Mouse (Mus musculus): ENCODE data around the gene Ovca2.
"Not testable (repeated sequence)": the region's sequence is repeated elsewhere in the genome, so short reads cannot be mapped to it uniquely, and the experiment has no call there.

Ovca2 gene

DNA sequence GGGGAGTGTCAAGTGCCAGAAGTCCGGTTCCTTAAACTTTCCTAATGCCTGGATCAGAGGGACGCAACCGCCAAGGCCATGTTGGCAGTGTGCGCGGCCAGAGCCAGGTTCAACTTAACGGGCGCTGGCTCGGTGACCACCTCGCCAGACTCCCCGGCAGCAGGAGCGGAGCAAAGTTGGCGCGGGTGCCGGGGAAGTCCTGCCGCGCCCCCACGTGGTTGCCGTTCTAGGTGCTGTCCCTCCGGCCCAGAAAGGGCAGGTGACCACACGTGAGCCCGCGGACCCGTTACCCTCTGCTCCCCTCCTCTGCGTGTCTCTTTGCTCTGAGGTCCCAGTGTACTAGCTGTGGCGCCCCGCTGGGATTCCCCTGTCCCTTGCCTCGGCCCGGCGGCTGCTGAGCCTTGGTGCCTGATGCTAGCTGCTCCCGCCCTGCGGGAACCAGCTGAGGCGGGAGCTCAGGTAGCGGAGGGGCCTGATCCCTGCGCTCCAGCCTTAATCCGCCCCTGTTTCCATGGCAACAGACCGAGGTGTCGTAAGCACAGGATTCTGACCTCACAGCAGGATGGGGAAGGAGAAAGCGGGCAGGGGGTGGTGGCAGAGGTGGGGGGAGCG is 16.3 kb upstream of the Ovca2 start:
- no peak for DNase-seq (ENCODE audit: low read depth, low spot score)

DNA sequence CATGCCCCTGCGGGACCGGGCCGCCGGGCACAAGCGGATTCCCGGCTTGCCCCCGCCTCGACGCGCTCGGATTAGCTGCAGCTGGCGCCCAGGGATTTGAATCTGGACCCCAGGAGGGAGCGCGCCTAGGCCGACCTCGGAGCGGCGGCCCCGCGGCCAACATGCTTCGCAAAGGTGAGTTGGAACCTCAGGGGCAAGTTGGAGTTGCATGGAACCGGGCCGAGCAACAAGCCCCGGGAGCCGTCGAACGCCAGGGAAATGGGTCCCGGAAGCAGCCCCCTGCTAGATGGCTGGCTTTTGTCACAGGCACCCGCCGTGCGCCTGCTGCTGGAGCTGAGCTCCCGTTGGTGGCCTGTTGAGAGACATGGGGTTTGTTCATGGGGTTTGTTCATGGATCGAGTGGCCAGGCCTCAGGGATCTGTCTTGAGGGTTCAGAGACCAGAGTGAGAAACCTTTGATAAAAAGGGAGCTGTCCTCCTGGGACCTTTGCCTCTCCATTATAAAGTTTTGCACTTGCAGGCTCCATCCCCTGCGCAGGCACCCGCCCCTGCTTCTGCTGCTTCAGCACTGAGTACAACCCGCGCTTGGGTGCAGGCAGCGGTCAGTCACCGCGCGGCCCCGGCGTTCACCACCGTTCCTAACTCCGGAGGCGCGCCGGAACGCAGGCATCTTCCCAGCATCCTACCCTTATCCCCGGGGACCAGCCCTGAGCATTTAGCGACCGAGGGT is 15.7 kb upstream of the Ovca2 start:
- DNase-seq (ENCODE audit: low read depth, low spot score) = no peak

DNA sequence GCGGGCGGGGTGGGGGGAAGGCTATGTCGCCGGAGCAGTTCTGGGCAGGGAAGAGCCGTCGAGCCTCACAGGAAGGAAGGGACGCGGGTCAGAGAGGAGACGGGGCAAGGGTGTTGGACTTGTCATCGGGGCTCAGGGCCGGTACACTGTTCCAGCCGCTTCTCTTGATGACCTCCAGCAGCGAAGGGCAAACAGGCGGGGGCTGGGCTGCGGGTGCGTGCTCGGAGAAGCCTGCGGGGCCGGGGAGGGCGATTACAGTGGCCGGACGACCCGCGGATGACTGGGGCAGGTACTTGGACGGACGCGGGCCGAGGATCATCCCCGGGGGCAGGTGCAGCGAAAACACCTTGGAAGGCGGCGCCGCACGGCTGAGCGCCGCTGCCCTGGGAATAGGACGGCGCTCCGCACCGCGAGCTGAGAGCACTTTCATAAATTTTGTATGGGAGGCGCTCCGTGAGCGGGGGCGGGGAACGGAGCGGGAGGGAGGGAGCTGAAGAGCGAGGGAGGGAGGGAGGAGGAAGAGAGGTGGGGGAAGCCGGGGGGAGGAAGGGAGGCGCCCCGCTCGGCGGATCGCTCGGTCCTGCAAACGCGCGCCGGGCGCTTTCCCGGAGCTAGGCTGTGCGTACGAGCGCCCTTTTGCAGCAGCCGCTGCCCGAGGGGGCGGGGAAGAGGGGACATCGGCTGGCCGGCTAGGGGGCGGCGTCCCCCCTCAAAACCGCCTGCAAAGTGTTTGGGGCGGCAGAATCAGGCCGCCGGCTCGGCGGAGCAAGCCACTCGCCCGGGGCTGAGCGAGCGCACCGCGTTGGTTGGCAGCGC is 14.8 kb upstream of the Ovca2 start, which contains the start of gene Rtn4rl1:
TSS of gene Rtn4rl1 (plus strand) at position 528 of the 816 bp plus-strand sequence.
- DNase-seq (ENCODE audit: low read depth, low spot score) = no peak

DNA sequence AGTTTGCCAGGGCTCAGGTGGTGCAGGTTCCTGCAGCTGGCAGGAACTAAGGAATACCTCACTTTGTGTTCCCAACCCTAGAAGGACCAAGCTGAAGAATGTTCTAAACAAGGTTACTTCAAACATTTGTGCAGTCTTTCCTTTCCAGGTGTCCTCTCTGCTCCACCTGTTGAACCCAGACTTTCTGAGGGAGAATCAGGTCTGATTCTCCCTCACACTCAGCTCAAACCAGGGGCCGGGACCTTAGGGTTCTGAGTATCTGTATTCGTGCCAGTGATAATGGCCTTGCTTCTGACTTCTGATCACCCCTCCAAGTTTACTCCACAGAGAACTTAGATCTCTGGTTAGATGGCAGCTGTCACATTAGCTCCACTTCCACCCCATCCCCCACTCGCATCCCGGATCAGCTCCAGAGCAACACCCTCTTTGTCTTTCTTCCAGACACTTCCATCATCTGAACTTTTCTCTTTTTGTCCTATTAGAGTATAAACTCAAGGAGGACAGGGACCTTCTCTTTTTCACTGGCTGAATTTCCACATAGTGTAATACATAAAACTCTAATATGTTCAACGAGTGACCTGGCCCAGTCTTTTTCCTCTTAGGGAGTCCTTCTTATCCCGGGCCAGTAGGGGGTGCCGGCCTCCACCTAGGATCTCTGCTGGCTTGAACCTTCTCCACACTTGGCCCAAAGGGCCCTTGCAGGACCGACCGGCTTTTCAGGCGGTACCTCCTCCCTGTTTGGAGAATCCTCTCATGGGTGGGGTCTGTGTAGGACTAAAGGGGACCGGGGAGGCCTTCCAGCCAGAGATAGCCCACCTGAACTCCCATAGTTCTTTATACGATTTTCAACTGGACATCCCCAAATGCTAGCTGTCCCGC is 13.9 kb upstream of the Ovca2 start:
- no peak for DNase-seq (ENCODE audit: low read depth, low spot score)

DNA sequence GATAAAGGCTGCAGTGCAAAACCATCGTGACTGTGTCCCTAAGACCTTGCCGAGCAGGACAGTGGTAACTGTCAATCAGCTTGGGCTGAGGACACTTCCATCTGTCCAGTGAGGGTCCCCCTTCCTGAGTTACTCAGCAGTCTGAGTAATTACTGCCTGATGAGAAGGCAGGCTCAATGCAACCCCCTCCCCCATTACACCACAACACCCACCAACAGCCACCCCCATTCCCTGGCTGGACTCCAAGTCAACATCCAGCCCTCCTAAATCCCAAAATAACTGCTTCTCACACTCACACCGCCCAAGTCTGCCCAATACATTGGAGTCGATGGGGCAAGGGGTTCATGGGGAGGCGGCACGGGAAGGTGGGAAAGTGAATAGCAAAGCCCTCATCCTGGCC is 13.2 kb upstream of the Ovca2 start:
- DNase-seq (ENCODE audit: low read depth, low spot score) = no peak

DNA sequence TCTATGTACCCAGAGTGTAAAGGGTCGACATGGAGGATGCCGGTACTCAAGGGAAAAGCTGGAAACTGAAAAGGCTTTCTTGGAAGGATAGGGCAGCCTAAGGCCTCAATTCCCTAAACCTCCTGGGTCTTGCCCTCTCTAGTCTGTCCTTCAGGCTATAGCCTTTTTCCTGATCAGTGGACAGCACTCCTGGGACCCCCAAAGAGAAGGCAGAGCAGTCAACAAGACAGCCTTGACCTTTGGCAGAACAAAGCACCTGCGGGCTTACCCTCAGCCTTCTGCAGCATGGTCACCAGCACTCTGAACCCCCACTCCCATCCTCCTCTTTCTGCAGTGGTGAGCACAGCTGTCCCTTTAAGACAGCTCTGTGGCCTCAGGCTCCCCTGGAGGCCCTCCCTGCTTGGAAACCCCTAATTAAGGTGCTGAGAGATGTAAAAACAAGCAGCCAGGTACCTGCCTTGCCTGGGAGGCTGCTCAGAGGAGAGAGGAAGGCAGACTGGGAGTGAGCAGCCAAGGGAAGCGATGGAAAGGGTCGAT is 12.3 kb upstream of the Ovca2 start, which contains the start of gene Dph1:
TSS of gene Dph1 (minus strand) at position 337 of the 537 bp plus-strand sequence.
- DNase-seq (ENCODE audit: low read depth, low spot score) = no peak

DNA sequence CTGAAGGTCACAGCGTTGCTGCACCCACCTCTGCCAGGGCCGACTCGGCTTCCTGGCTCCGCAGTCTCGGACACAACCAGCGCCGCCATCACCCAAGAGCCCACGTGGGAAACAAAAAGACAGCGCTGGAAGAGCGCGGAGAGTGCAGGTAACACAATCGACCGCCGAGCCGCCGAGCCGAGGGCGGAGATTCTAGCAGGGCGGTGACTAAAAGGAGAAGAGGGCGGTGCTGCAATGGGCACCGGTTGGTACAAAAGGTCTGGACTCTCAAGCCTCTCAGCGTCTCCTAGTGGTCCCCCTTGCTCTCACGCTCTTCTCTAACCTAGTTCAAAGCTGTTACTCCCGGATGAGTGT is 11.7 kb upstream of the Ovca2 start:
- no peak for DNase-seq (ENCODE audit: low read depth, low spot score)

DNA sequence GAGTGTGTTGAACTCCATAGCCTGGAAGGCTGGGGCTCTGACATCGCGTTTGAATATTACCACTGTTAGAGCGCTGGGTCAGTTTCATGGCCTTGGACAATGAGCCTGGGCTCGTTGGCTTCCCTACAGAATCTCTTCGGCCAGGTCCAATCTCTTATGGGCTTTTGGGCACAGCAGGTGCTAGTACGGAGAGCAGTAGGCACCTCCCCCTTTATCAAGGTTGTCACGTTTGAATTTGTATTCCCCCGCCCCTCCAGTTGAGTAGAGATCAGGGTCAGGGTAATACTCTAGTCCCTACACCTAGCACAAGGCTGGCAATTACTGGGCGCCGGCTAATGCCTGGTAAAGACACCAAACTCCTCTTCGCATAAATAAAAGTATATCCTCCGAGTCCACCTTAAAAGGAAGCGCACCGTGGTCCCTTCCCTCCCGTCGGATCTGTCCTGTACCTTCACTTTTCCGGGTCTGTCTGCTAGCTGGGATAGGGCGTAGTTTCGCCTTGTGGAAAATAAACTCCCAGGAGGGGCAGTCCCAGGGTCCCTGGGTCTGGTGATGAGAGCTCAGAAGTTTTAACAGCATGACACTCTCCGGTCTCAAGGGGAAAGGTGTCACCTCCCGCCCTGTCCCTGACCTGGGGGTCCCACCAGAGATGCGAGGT is 11.2 kb upstream of the Ovca2 start:
- DNase-seq (ENCODE audit: low read depth, low spot score) = no peak

DNA sequence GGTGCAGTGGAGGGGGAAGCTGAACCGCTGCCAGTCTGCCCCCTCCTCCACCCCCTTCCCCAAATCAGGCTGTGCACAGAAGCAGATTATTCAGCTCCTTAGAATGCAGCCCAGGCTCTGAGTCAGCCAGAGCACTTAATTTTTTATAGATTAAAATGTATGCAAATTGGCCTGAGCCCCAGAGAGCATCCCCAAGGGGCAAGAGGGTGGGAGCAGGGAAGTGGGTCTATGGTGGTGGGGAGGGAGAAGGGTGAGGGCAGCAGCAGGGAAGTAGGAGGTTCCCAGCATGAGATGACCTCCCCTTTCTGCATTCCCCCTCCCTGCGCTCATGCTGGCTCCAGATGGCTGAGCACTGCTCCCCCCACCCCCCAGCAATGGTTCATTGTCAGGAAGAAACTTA is 6.4 kb upstream of the Ovca2 start:
- no peak for DNase-seq (ENCODE audit: low read depth, low spot score)

DNA sequence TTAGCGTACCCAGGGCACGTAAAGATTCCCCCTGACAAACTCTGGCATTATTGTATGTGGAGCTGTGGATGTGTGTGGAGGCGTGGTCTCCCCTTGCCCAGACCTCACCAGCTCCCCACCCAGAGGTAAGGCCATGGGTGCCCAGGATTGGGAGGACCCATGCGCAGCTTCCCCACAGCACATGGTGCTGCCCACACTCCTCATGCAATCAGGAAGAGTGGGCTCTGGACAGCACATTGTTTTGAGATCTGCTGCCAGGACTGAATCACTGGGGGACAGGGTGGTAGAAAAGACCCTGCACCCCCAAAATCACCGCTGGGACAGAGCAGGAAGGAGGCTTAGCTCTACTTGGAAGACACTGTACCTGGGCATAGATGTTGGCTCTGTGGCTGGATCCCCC is 5.9 kb upstream of the Ovca2 start:
- DNase-seq (ENCODE audit: low read depth, low spot score) = no peak

DNA sequence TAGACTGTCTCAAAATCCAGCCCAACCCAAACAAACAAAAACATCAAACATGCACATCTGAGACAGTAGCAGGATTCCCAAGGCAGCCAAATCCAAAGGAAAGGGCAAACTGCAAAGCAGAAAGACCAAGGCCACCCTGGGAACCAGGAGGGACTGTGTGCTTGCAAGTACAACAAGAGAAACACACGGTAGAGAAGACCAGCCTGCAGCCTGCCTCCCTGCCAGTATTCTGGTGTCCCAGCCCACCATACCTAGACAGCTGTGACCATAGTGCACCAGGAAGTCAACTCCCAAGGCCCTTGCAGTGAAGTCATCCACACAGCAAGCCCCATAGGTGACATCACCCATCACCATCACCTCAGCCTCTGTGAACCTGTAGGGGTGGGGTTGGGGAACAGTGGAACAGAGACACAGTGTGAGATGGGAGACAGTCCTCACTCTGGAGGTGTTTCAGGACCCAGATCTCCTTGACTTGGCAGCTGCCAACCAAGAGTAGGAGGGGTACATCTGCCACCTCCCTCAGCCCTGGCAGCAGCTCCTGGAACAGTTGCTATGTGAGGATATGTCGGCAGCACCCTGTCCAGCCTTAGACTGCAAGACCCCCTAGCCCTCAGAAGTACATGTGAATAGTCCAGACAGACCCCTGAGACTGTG is 5.4 kb upstream of the Ovca2 start:
- no peak for DNase-seq (ENCODE audit: low read depth, low spot score)

DNA sequence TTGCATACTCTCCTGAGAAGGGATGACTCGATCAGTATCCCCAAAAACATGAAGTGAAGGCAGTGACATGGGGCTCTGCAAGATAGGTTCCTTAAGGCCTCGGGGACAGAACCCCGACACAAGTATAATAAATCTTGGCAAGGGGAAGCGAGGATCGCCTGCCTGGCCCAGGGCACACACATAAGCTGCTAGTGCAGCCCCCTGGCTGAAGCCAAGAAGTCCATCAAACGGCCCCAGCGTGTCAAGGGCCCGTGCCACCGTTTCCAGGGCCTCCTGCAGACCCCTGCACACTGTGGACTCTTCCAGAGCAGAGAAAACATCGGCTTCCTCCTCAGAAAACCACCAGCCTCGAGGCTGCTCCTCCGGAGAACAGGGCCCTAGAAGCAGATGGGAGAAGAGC is 624 bp downstream of the Ovca2 start:
- DNase-seq (ENCODE audit: low read depth, low spot score) = no peak

DNA sequence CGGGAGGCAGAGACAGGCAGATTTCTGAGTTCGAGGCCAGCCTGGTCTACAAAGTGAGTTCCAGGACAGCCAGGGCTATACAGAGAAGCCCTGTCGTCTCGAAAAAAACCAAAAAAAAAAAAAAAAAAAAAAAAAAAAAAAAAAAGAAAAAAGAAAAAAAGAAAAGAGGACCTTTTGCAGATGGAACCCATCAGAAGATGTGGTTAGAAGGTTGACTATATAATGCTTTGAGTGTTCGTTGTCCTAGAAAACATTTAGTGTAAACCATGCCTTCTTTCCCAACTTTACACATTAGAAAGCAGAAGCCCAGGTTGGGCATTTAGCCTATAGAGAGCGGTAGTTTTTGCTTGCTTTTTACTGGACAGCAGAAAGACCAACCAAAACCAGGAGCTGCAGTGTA is 4.1 kb downstream of the Ovca2 start:
- not testable (repeated sequence) for DNase-seq (ENCODE audit: low read depth, low spot score)

DNA sequence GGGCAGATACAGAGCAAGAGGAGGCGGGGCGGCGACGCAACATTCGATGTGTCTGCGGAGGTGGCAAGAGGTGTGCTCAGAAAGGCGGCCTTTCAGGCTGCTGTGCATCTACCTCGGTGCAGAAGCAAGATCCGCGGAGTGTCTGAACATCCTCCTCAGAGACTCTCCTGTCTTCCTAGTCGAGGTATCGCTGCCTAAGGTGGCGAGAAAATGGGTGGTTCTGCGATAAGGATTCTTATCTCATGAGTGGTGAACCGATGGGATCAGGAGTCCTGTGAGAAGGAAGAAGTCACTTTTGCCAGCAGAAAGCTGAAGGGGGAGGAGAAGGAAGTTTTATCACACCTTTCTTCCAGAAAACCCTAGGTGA is 4.9 kb downstream of the Ovca2 start:
- DNase-seq (ENCODE audit: low read depth, low spot score) = no peak

DNA sequence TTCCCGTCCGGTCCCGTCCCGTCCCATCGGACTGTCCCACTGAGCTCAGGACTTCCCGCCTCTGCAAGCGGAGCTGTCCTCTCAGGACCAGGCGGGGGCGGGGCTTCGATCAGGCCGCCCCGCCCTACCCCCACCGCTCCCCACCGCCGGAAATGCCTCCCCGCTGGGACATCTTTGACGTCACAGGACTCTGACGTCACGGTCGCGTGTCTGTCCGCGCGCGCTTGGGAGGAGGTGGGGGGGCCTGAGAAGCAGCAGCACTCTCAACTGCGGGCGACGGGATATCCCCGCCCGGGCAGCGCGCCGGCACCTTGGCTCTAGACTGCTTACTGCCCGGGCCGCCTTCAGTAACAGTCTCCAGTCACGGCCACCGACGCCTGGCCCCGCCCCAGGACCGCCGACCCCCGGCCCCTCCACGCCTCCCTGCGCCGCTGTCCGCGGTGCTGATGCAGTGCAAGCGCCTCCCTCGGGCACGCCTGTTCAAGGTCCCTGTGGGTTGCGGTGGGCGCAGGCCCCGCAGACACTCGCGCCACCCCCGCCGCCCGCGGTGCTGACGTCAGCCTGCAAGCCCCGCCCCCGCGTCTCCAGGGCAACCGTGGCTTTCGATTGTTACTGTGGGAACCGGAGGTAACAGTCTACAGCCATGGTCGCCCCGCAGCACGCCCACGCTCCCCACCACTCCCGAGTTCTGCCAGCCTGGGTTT is 5.4 kb downstream of the Ovca2 start:
- peak; percentile 69 for DNase-seq (ENCODE audit: low read depth, low spot score)

DNA sequence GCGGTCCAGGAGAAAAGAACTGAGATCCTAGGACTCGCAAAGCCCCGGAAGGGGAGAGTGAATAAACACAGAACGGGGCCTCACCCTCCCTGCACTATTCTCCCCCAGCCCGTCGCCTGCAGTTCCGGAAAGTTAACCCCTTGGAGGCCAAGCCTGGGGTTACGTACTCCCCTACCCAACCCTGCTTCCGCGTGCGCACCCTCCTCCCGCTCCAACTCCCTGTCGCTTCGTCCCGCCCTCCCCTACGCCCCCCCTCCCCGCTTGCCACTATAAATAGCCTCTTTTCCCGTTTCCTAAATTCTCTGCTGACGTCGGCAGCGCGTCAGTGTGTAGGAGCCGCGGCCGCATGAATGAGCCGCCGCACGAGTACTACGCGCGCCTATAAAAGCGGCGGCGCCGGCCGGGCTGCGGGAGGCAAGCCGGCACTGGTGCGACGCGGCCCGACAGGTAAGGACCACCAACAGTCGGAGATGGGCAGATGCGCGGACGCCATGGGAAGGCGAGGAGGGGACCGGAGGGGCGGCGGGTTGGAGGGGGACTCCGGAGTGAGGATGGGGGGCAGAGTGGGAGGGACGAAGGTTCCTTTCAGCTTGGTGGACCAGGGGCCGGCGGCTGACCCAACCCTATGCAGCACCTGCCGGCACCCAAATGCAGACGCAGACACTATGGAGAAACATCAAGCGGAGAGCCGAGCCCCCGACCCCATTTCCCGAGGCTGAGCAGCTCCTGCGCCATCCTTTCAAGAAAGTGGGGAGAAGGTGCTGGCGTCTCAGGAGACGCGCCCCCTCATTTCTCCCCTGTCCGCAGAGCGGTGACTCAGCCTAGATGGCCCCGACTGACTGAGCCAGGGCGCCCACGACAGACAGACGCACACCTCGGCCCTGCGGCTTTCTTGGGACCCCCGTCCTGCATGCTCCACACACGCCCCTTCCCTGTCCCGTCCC is 6.2 kb downstream of the Ovca2 start:
- peak; percentile 74 for DNase-seq (ENCODE audit: low read depth, low spot score)

DNA sequence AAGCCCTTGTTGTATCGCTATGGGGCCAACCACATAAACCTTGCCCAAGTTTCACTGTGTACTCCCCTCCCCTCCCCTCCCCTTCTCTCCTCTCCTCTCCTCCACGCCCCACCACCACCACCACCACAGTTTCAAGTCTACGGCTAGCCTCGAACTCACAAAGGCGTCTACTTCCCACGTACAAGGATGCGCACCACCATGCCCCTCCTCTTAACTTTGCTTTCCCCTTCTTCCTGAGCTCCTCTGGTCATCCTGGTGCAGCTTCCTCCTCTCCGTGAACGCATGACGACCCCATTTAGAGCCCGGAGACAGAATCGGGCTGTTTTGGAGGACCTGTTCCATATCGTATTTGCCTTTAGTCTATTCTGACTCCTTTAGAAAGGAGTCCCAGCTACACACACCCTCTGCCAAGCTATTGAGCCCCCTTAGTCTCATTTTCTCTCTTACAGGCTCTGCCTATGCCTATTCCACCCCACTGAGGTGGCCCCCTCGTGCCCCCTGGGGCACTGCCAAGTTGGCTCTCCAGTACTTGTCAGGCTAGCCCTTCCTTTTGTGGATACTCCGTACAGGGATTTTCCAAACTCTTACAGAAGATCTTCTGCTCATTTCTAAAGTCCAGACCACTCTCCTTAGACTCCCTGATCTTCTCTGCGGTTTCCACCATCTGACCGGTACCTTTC is 7.3 kb downstream of the Ovca2 start:
- DNase-seq (ENCODE audit: low read depth, low spot score) = no peak

DNA sequence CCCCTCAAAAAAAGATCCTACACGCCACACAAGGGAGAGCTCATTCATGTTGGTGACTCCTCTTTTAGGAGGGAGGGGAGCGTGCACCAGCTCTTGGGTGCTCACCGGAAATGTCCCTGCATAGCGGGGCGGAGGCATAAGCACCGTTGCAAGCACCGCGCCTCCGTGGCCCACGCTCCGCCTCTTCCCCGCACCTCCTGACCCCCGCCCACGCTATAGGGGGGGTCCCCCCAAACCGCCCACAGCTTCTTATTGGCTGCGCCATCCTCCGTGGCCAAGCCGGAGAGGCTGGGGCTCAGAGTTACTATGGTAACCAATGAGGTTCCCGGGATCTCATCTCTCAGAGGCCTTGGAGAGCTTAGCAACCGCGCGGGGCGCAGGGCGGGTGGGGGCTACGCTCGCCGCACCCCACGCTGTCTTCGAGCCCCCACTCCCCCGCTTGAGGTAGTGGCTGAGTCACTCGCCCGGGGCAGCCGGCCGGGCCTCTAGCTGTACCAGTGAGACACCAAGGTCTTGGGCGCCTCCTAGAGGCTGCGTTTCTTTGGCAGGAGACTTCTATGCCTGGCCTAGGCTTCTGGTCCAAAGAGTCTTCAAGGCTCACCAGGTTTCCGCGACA is 8.4 kb downstream of the Ovca2 start:
- DNase-seq (ENCODE audit: low read depth, low spot score) = peak; percentile 81

Measured in brain, embryonic 18.5 days (tissue).